Mouse (Mus musculus): ENCODE measurements around the gene Serpina5. TPM values are rescaled to one million over a fixed set of nuclear protein-coding genes. Genes with fewer than 3 reads are reported as not detected.
"Not testable (repeated sequence)": the region's sequence is repeated elsewhere in the genome, so short reads cannot be mapped to it uniquely, and the experiment has no call there.

Serpina5 gene
- polyA plus RNA-seq, 1 experiment from 2014 or later = not detected

DNA sequence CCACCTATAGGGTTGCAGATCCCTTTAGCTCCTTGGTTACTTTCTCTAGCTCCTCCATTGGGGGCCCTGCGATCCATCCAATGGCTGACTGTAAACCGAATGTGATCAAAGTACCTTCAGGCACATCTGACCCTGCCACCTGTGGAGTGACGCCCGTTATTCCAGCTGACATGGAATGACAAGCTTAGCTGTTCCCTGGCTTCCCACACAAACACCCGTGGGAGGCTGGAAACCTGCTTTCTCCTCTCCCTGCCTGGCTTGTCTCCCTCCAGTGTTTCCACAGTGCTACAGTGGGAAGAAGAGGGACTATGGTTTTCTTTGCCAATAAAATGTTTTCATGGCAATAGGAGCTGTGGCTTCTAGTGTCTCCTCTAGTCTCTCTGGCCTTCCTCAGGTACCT is 28.6 kb upstream of the Serpina5 start:
- Histone ChIP-seq H3K27ac (no peak overlapping the region), H3K9ac (no peak overlapping the region), H3K4me2 (no peak overlapping the region), H3K36me3 (no peaks in the 10 kb centered on the region), H3K4me1 (no peaks in the 10 kb centered on the region), H3K27me3 (replicated peaks) (no peaks in the 10 kb centered on the region), H3K4me3 (no peak overlapping the region), H3K9me3 (replicated peaks) (no peaks in the 10 kb centered on the region)
- no peak for ATAC-seq
- 61% methylated on average over 5 of the region's 5 CpGs for WGBS (ENCODE audit: insufficient replicate concordance)

- Histone ChIP-seq H3K4me3 (no peak overlapping the region), H3K4me2 (no peak overlapping the region), H3K36me3 (no peaks in the 10 kb centered on the region), H3K9ac (no peak overlapping the region), H3K4me1 (no peaks in the 10 kb centered on the region), H3K27me3 (replicated peaks) (no peaks in the 10 kb centered on the region), H3K9me3 (replicated peaks) (no peaks in the 10 kb centered on the region), H3K27ac (no peak overlapping the region)
- 56% methylated on average over 2 of the region's 2 CpGs for WGBS (ENCODE audit: insufficient replicate concordance)
- no peak for ATAC-seq
These were observed 10.8 kb upstream of the Serpina5 start for GRCm38 (mm10) chr12:104090119-104090518.

DNA sequence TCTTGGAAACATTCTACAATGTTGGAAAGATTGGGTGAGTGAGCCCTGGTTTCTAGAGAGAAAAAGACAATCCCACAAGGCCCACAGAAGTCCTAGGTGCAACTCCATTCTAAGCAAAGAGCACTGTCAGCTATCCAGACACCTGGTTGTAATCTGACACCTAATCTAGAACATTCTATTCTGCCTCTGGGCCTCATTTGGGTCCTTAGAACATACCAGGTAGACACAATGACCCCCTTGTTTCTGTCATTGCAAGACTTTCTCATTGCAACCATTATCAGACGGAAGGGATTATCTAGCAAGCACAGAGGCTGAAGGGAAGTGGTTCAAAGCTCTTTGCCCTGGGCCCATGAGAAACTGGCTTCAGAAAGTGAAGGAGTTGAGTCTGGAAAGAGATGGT is 9.6 kb upstream of the Serpina5 start:
- Histone ChIP-seq H3K27me3 (replicated peaks) (no peaks in the 10 kb centered on the region), H3K4me1 (no peaks in the 10 kb centered on the region), H3K4me3 (no peak overlapping the region), H3K9ac (no peak overlapping the region), H3K9me3 (replicated peaks) (no peaks in the 10 kb centered on the region), H3K4me2 (no peak overlapping the region), H3K27ac (no peak overlapping the region), H3K36me3 (no peaks in the 10 kb centered on the region)
- ATAC-seq = no peak
- 56% methylated on average over 1 of the region's 1 CpGs for WGBS (ENCODE audit: insufficient replicate concordance)

GRCm38 (mm10) chr12:104105847-104106246 is 4.9 kb downstream of the Serpina5 start:
- Histone ChIP-seq H3K9ac (no peak overlapping the region), H3K27me3 (replicated peaks) (no peaks in the 10 kb centered on the region), H3K4me2 (no peak overlapping the region), H3K27ac (no peak overlapping the region), H3K4me1 (no peaks in the 10 kb centered on the region), H3K9me3 (replicated peaks) (no peaks in the 10 kb centered on the region), H3K36me3 (no peaks in the 10 kb centered on the region), H3K4me3 (no peak overlapping the region)
- ATAC-seq = no peak

- Histone ChIP-seq H3K9me3 (replicated peaks) (no peaks in the 10 kb centered on the region), H3K4me2 (no peak overlapping the region), H3K4me3 (no peak overlapping the region), H3K36me3 (no peaks in the 10 kb centered on the region), H3K9ac (no peak overlapping the region), H3K27ac (no peak overlapping the region), H3K4me1 (no peaks in the 10 kb centered on the region), H3K27me3 (replicated peaks) (no peaks in the 10 kb centered on the region)
- ATAC-seq = no peak
These were observed 6.0 kb downstream of the Serpina5 start for GRCm38 (mm10) chr12:104106919-104107318.

DNA sequence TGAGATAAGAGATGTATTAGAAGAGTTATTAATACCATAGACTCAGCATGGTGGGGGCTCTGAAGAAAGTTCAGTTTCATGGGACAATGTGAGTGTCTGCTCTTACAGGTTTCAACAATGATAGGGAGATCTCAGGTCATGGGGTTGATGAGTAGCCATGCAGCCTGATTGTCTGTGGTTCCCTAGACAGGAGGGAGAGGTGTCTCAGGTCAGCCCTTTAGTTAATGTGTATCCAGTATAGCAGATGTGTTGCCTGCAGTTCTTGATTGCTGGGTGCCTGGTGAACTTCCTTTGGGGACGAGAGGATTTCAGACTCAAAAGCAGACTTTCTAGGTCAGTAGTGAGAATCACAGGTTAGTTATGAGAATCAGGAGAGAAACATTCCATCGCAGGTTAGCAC is 7.6 kb downstream of the Serpina5 start:
- Histone ChIP-seq H3K4me2 (no peak overlapping the region), H3K27me3 (replicated peaks) (no peaks in the 10 kb centered on the region), H3K9me3 (replicated peaks) (no peaks in the 10 kb centered on the region), H3K36me3 (no peaks in the 10 kb centered on the region), H3K4me3 (no peak overlapping the region), H3K4me1 (no peaks in the 10 kb centered on the region), H3K9ac (no peak overlapping the region), H3K27ac (no peak overlapping the region)
- ATAC-seq = no peak
- 39% methylated on average over 2 of the region's 2 CpGs for WGBS (ENCODE audit: insufficient replicate concordance)

DNA sequence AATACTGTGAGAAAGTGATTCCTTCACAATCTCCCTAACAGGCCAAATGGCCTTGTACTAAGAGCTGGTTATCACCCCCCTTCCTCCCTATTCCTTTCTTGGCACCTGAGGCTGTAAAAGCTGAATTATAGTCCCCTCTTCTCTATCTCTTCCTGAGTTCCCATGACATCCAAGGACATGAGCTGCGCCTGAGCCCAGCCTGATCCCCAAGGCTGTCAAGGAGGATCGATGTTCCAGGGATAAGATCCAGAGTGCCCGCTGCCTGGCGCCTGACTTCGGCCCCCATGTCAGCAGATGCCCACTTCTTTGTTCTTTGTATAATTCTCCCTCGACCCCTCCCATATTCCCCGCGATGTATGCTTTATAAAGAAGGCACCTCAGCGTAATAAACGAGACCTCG is 11.4 kb downstream of the Serpina5 start, which contains the start of gene Serpina3a:
Gene Serpina3a (plus strand): TSS at position 392 of the 400 bp plus-strand sequence.
- H3K9ac ChIP-seq; H3K4me3 ChIP-seq; H3K27ac ChIP-seq; H3K36me3 ChIP-seq; H3K4me1 ChIP-seq; ATAC-seq; H3K4me2 ChIP-seq; H3K27me3 ChIP-seq (replicated peaks); H3K9me3 ChIP-seq (replicated peaks): not testable (repeated sequence)
- 77% methylated on average over 11 of the region's 11 CpGs for WGBS (ENCODE audit: insufficient replicate concordance)

GRCm38 (mm10) chr12:104114921-104115579 is 14.1 kb downstream of the Serpina5 start:
- H3K27ac ChIP-seq = no peak overlapping the region
- H3K4me3 ChIP-seq = no peak overlapping the region
- no peak for ATAC-seq
- no peaks in the 10 kb centered on the region for H3K36me3 ChIP-seq
- H3K9me3 ChIP-seq (replicated peaks) = no peaks in the 10 kb centered on the region
- H3K4me1 ChIP-seq = no peaks in the 10 kb centered on the region
- no peak overlapping the region for H3K9ac ChIP-seq
- WGBS (ENCODE audit: insufficient replicate concordance) = 46% methylated on average over 3 of the region's 3 CpGs
- H3K4me2 ChIP-seq = no peak overlapping the region
- H3K27me3 ChIP-seq (replicated peaks) = no peaks in the 10 kb centered on the region

DNA sequence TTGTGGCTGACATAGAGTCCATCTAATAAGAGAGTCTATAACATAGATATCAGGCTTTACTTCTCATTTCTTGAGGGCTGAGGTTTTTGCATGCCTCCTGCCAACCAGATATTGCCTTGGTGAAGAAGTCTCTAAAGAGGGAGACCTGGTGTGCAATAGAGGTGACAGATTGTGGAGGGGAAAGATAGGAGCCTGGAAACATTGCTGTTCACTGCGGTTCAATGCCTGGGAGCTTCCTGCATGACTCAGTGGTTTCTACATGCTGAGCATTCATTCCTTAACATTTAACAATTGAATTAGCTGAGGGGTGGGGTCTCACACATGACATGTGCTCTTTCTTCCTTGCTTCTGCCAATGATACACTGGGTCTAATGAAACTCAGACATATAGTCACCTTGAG is 22.2 kb downstream of the Serpina5 start:
- WGBS (ENCODE audit: insufficient replicate concordance) = 29% methylated on average over 1 of the region's 1 CpGs
- no peak for ATAC-seq
- H3K4me1 ChIP-seq = no peaks in the 10 kb centered on the region
- H3K27ac ChIP-seq = no peak overlapping the region
- no peak overlapping the region for H3K4me3 ChIP-seq
- no peaks in the 10 kb centered on the region for H3K36me3 ChIP-seq
- H3K27me3 ChIP-seq (replicated peaks) = no peaks in the 10 kb centered on the region
- H3K9me3 ChIP-seq (replicated peaks) = no peaks in the 10 kb centered on the region
- H3K9ac ChIP-seq = no peak overlapping the region
- H3K4me2 ChIP-seq = no peak overlapping the region

- no peak for ATAC-seq
- WGBS (ENCODE audit: insufficient replicate concordance) = 55% methylated on average over 2 of the region's 2 CpGs
- Histone ChIP-seq H3K36me3 (no peaks in the 10 kb centered on the region), H3K9me3 (replicated peaks) (no peaks in the 10 kb centered on the region), H3K4me3 (no peak overlapping the region), H3K27ac (no peak overlapping the region), H3K27me3 (replicated peaks) (no peaks in the 10 kb centered on the region), H3K9ac (no peak overlapping the region), H3K4me1 (no peaks in the 10 kb centered on the region), H3K4me2 (no peak overlapping the region)
These were observed 23.1 kb downstream of the Serpina5 start for GRCm38 (mm10) chr12:104123996-104124395.

GRCm38 (mm10) chr12:104125021-104125560 is 24.2 kb downstream of the Serpina5 start:
- no peaks in the 10 kb centered on the region for H3K27me3 ChIP-seq (replicated peaks)
- H3K36me3 ChIP-seq = no peaks in the 10 kb centered on the region
- H3K27ac ChIP-seq = no peak overlapping the region
- H3K9ac ChIP-seq = no peak overlapping the region
- WGBS (ENCODE audit: insufficient replicate concordance) = 69% methylated on average over 5 of the region's 5 CpGs
- H3K4me1 ChIP-seq = no peaks in the 10 kb centered on the region
- no peaks in the 10 kb centered on the region for H3K9me3 ChIP-seq (replicated peaks)
- H3K4me3 ChIP-seq = no peak overlapping the region
- no peak overlapping the region for H3K4me2 ChIP-seq
- ATAC-seq = no peak

GRCm38 (mm10) chr12:104127696-104128095 is 26.8 kb downstream of the Serpina5 start, which contains the start of gene Serpina3b:
TSS of gene Serpina3b (plus strand) at chr12:104127996.
- Histone ChIP-seq H3K9me3 (replicated peaks) (no peaks in the 10 kb centered on the region), H3K36me3 (no peaks in the 10 kb centered on the region), H3K27ac (no peak within 1 kb of the TSS), H3K4me1 (no peaks in the 10 kb centered on the region), H3K27me3 (replicated peaks) (no peaks in the 10 kb centered on the region), H3K4me3 (no peak within 1 kb of the TSS), H3K4me2 (no peak within 1 kb of the TSS), H3K9ac (no peak within 1 kb of the TSS)
- 51% methylated on average over 5 of the region's 5 CpGs for WGBS (ENCODE audit: insufficient replicate concordance)
- ATAC-seq = no peak

GRCm38 (mm10) chr12:104131041-104131440 is 30.1 kb downstream of the Serpina5 start:
- no peak overlapping the region for H3K9ac ChIP-seq
- no peak overlapping the region for H3K4me3 ChIP-seq
- H3K27me3 ChIP-seq (replicated peaks) = no peaks in the 10 kb centered on the region
- H3K9me3 ChIP-seq (replicated peaks) = no peaks in the 10 kb centered on the region
- H3K4me1 ChIP-seq = no peaks in the 10 kb centered on the region
- H3K4me2 ChIP-seq = no peak overlapping the region
- no peak for ATAC-seq
- no peak overlapping the region for H3K27ac ChIP-seq
- H3K36me3 ChIP-seq = no peaks in the 10 kb centered on the region
